In genomic region chr4:65638231-65638630, GRCm38 (mm10) we compare ENCODE assay signal across 30 mouse cellular contexts. TPM values are rescaled to one million over a fixed set of nuclear protein-coding genes. Genes with fewer than 3 reads are reported as not detected.
DNase-seq lines count a peak whose midpoint lies in the region; ATAC-seq and TF ChIP-seq lines count a peak whose summit lies in the region.
"Had no signal": no experiment of that assay in that cellular context is flagged by ENCODE, and none has a peak within 500 bp of the region (broad histone marks: within the 10 kb centered on the region; RNA-seq: fewer than 3 reads in every experiment).

No protein-coding gene starts in this region.

- dilution Hi-C loops in CH12.LX (cut with MboI; ENCODE audit: extremely low pct_ligation_motif_present, extremely low pct_unique_long_range_greater_than_20kb, low sequenced_read_pairs): no loop called here

- 67% methylated on average over 3 of the region's 3 CpGs for WGBS in embryonic facial prominence, embryonic 10.5 days
- 69% methylated on average over 3 of the region's 3 CpGs for WGBS in limb, embryonic 14.5 days

- H3K4me1 ChIP-seq in CH12.LX (ENCODE audit: control insufficient read depth in 1 of 2, insufficient read depth in 2 of 2): no peaks in the 10 kb centered on the region; a peak in 1 of 4 replicates
- no peaks in the 10 kb centered on the region for H3K4me1 ChIP-seq in embryonic facial prominence, embryonic 10.5 days
- no peaks in the 10 kb centered on the region for H3K4me1 ChIP-seq in limb, embryonic 14.5 days (ENCODE audit: control insufficient read depth, insufficient read depth, low read length)
- H3K4me1 ChIP-seq: embryonic facial prominence, embryonic 12.5 days; forebrain, embryonic 10.5 days; forebrain, embryonic 13.5 days; heart, embryonic 12.5 days; heart, embryonic 15.5 days; hindbrain, embryonic 10.5 days; hindbrain, embryonic 13.5 days had no signal

- no peak overlapping the region for H3K9ac ChIP-seq in CH12.LX (ENCODE audit: insufficient read depth, low read depth)
- H3K9ac ChIP-seq in limb, embryonic 14.5 days (ENCODE audit: low read depth, low read length, severe bottlenecking): no peak overlapping the region
- H3K9ac ChIP-seq: embryonic facial prominence, embryonic 12.5 days; forebrain, embryonic 13.5 days; heart, embryonic 12.5 days; heart, embryonic 15.5 days; hindbrain, embryonic 13.5 days had no signal

- no peaks in the 10 kb centered on the region for H3K79me2 ChIP-seq in CH12.LX (replicated peaks; ENCODE audit: control insufficient read depth, extremely low read depth, insufficient read depth, poor library complexity, severe bottlenecking)

- no peak for ATAC-seq in limb, embryonic 14.5 days (ENCODE audit: low FRiP score, low read depth)
- ATAC-seq in inflammation-experienced regulatory T-cells, adult 6 months: no peak
- ATAC-seq: forebrain, embryonic 13.5 days; forebrain, embryonic 16.5 days; hindbrain, embryonic 16.5 days; intestine, embryonic 16.5 days had no signal

- no peak for TF ChIP-seq RAD21 in CH12.LX (IDR thresholded peaks at IDR 0.05; ENCODE audit: low read depth, low read length)

- H3K4me3 ChIP-seq in CH12.LX (replicated peaks in 1 of 3; ENCODE audit: low read depth in 2 of 3, low read length in 2 of 3, poor library complexity in 1 of 3): no peak overlapping the region
- no peak overlapping the region for H3K4me3 ChIP-seq in embryonic facial prominence, embryonic 10.5 days
- no peak overlapping the region for H3K4me3 ChIP-seq in limb, embryonic 14.5 days (replicated peaks; ENCODE audit: low read length)
- H3K4me3 ChIP-seq: embryonic facial prominence, embryonic 12.5 days; erythroblast, embryonic 14.5 days; forebrain, embryonic 10.5 days; forebrain, embryonic 13.5 days; gastrocnemius, adult 2 months; heart, embryonic 12.5 days; heart, embryonic 15.5 days; hindbrain, embryonic 10.5 days; hindbrain, embryonic 13.5 days had no signal

- no peaks in the 10 kb centered on the region for H3K27me3 ChIP-seq in CH12.LX (replicated peaks)
- H3K27me3 ChIP-seq in embryonic facial prominence, embryonic 10.5 days (replicated peaks; ENCODE audit: low read depth, poor library complexity, severe bottlenecking): no peaks in the 10 kb centered on the region
- no peaks in the 10 kb centered on the region for H3K27me3 ChIP-seq in limb, embryonic 14.5 days (ENCODE audit: control insufficient read depth, insufficient read depth, low read length)
- H3K27me3 ChIP-seq: embryonic facial prominence, embryonic 12.5 days; forebrain, embryonic 13.5 days; heart, embryonic 12.5 days; heart, embryonic 15.5 days; hindbrain, embryonic 13.5 days had no signal

- TF ChIP-seq EP300 in CH12.LX (IDR thresholded peaks at IDR 0.05; ENCODE audit: low read length): no peak

- no peak for DNase-seq in CH12.LX (ENCODE audit: extremely low read depth)
- peak; percentile 16 for DNase-seq in embryonic facial prominence, embryonic 10.5 days (ENCODE audit: low spot score)
- peak; percentile 47 for DNase-seq in fat pad, adult 2 months (ENCODE audit: extremely low read depth, low read depth, low spot score)
- peak; percentile 30 for DNase-seq in limb, embryonic 14.5 days (ENCODE audit: low spot score)
- DNase-seq in spleen, adult 18-20 months: no peak
- DNase-seq in layer of hippocampus, adult 18-20 months (ENCODE audit: low spot score in 2 of 2): no peak
- DNase-seq: adrenal gland, adult 2 months; adrenal gland, postnatal 14 days; B cell, adult 2 months; cerebellum, adult 11-12 months; cerebellum, adult 8-10 months; cerebellum, postnatal 25 days; embryo, embryonic 11 days; gastrocnemius, adult 2 months; gastrocnemius, postnatal 14 days; heart, adult 18-20 months; heart, postnatal 10 days; heart, postnatal 36 days had no signal

- no peak for TF ChIP-seq CTCF in CH12.LX (conservative IDR thresholded peaks at IDR 0.05 in 1 of 2, IDR thresholded peaks at IDR 0.05 in 1 of 2; ENCODE audit: low read depth in 2 of 2, low read length in 2 of 2)

- TF ChIP-seq POLR2A in CH12.LX (IDR thresholded peaks at IDR 0.05; ENCODE audit: low read depth, low read length): no peak
- no peak for TF ChIP-seq POLR2A in limb, embryonic 14.5 days (IDR thresholded peaks at IDR 0.05; ENCODE audit: borderline replicate concordance, extremely low read depth, insufficient read depth, insufficient read length)

- no peaks in the 10 kb centered on the region for H3K9me3 ChIP-seq in CH12.LX (replicated peaks; ENCODE audit: low read length)
- no peaks in the 10 kb centered on the region for H3K9me3 ChIP-seq in embryonic facial prominence, embryonic 10.5 days
- no peaks in the 10 kb centered on the region for H3K9me3 ChIP-seq in limb, embryonic 14.5 days (ENCODE audit: control insufficient read depth, low read length)
- H3K9me3 ChIP-seq: embryonic facial prominence, embryonic 12.5 days; forebrain, embryonic 10.5 days; forebrain, embryonic 13.5 days; heart, embryonic 15.5 days; hindbrain, embryonic 10.5 days; hindbrain, embryonic 13.5 days had no signal

- in situ Hi-C loops in CH12.LX (cut with MboI; ENCODE audit: low pct_ligation_motif_present, low pct_unique_long_range_greater_than_20kb, low sequenced_read_pairs): no loop called here

- no peak overlapping the region for H3K27ac ChIP-seq in CH12.LX (ENCODE audit: insufficient read depth, low read depth)
- H3K27ac ChIP-seq in embryonic facial prominence, embryonic 10.5 days (replicated peaks): no peak overlapping the region
- no peak overlapping the region for H3K27ac ChIP-seq in limb, embryonic 14.5 days (replicated peaks; ENCODE audit: low read depth, low read length)
- H3K27ac ChIP-seq: embryonic facial prominence, embryonic 12.5 days; forebrain, embryonic 10.5 days; forebrain, embryonic 13.5 days; gastrocnemius, adult 2 months; heart, embryonic 15.5 days; hindbrain, embryonic 10.5 days; hindbrain, embryonic 13.5 days had no signal

- no peaks in the 10 kb centered on the region for H3K36me3 ChIP-seq in CH12.LX (replicated peaks in 1 of 2; ENCODE audit: control insufficient read depth in 1 of 2, insufficient read depth in 1 of 2, low read length in 1 of 2)
- no peaks in the 10 kb centered on the region for H3K36me3 ChIP-seq in embryonic facial prominence, embryonic 10.5 days (replicated peaks)
- no peaks in the 10 kb centered on the region for H3K36me3 ChIP-seq in limb, embryonic 14.5 days (ENCODE audit: control insufficient read depth, insufficient read depth, low read length)
- H3K36me3 ChIP-seq: embryonic facial prominence, embryonic 12.5 days; forebrain, embryonic 10.5 days; heart, embryonic 12.5 days; heart, embryonic 15.5 days; hindbrain, embryonic 10.5 days; hindbrain, embryonic 13.5 days had no signal

- H3K4me2 ChIP-seq in CH12.LX (ENCODE audit: insufficient read depth, low read depth, poor library complexity, severe bottlenecking): peak overlapping the region; percentile 13; the same call in 1 of the 2 replicates
- no peak overlapping the region for H3K4me2 ChIP-seq in limb, embryonic 14.5 days (replicated peaks; ENCODE audit: low read depth, low read length, severe bottlenecking)
- H3K4me2 ChIP-seq: embryonic facial prominence, embryonic 12.5 days; forebrain, embryonic 13.5 days; heart, embryonic 12.5 days; heart, embryonic 15.5 days; hindbrain, embryonic 13.5 days had no signal

TF ChIP-seq in CH12.LX, 34 proteins besides CTCF, POLR2A, EP300 and RAD21:
- TF ChIP-seq USF1 (IDR thresholded peaks at IDR 0.05; ENCODE audit: low read depth, low read length): no peak
- TF ChIP-seq ZKSCAN1 (IDR thresholded peaks at IDR 0.05; ENCODE audit: borderline replicate concordance, low read depth, low read length): no peak
- TF ChIP-seq MXI1 (IDR thresholded peaks at IDR 0.05; ENCODE audit: low read depth, low read length): no peak
- TF ChIP-seq HCFC1 (IDR thresholded peaks at IDR 0.05; ENCODE audit: low read depth, low read length): no peak
- TF ChIP-seq GABPA (IDR thresholded peaks at IDR 0.05; ENCODE audit: insufficient replicate concordance, low read depth, low read length): no peak
- no peak for TF ChIP-seq USF2 (conservative IDR thresholded peaks at IDR 0.05; ENCODE audit: low read depth, low read length)
- TF ChIP-seq UBTF (IDR thresholded peaks at IDR 0.05; ENCODE audit: low read depth, low read length): no peak
- TF ChIP-seq CHD1 (IDR thresholded peaks at IDR 0.05; ENCODE audit: low read depth, low read length): no peak
- TF ChIP-seq NELFE (IDR thresholded peaks at IDR 0.05; ENCODE audit: low read depth, low read length): no peak
- TF ChIP-seq PAX5 (IDR thresholded peaks at IDR 0.05; ENCODE audit: low read length): no peak
- no peak for TF ChIP-seq E2F4 (IDR thresholded peaks at IDR 0.05; ENCODE audit: insufficient replicate concordance, low read depth, low read length)
- no peak for TF ChIP-seq MAFK (IDR thresholded peaks at IDR 0.05; ENCODE audit: insufficient replicate concordance, low read length)
- TF ChIP-seq TBP (conservative IDR thresholded peaks at IDR 0.05; ENCODE audit: low read depth, low read length): no peak
- TF ChIP-seq CHD2 (IDR thresholded peaks at IDR 0.05; ENCODE audit: low read length): no peak
- TF ChIP-seq RCOR1 (conservative IDR thresholded peaks at IDR 0.05; ENCODE audit: low read depth, low read length): no peak
- TF ChIP-seq SIN3A (IDR thresholded peaks at IDR 0.05; ENCODE audit: low read length): no peak
- TF ChIP-seq KAT2A (IDR thresholded peaks at IDR 0.05; ENCODE audit: insufficient replicate concordance, low read length): no peak
- TF ChIP-seq BHLHE40 (IDR thresholded peaks at IDR 0.05; ENCODE audit: low read depth, low read length): no peak

RNA-seq across cellular contexts. Expression of gene Trim32, which starts 33.4 kb away (rescaled TPM):
- total RNA-seq in CH12.LX (2012; rRNA removed): 22.3 and 23.7 TPM in 2 replicates
- total RNA-seq in CH12.LX (2014; rRNA removed): 19.8 and 23.4 TPM in 2 replicates
- 24.7 and 26.2 TPM in 2 replicates for polyA plus RNA-seq in CH12.LX (2012; ENCODE audit: insufficient read length, low read depth)
- 71.1 and 71.3 TPM in 2 replicates for polyA plus RNA-seq in embryonic facial prominence, embryonic 10.5 days (2016; fragmentation: Nextera tagmentation; extraction: Ambion mirVana)
- polyA plus RNA-seq in limb, embryonic 14.5 days (2012; rRNA removed): 34.5 and 38.4 TPM in 2 replicates
- polyA plus RNA-seq in limb, embryonic 14.5 days (2014; fragmentation: Nextera tagmentation; extraction: Ambion mirVana): 50.5 and 59.0 TPM in 2 replicates
- 100 to 1,000 TPM; 207 to 219 TPM for total RNA-seq in layer of hippocampus, adult 18-20 months (2021)
- polyA plus RNA-seq in inflammation-experienced regulatory T-cells, adult 6 months (2017; shearing (Covaris generic)): 10 to 100 TPM; 14.1 to 14.9 (median 14.4) TPM
- polyA plus RNA-seq: erythroblast, embryonic 14.5 days had no signal

Comparison
In these comparisons a context has a peak if more than half of its experiments do, and no peak if none do; other contexts are left out.
1. DNase-seq: peak in embryonic facial prominence, embryonic 10.5 days (single experiment), fat pad, adult 2 months (single experiment) and limb, embryonic 14.5 days (single experiment); none in CH12.LX (single experiment), spleen, adult 18-20 months (0 of 2) and layer of hippocampus, adult 18-20 months (0 of 2).